ENCODE assay signal across 28 mouse cellular contexts in genomic region chr2:77871146-77871545, GRCm38 (mm10). TPM values are rescaled to one million over a fixed set of nuclear protein-coding genes. Genes with fewer than 3 reads are reported as not detected.
"Had no signal": no experiment of that assay in that cellular context is flagged by ENCODE, and none has a peak within 500 bp of the region (broad histone marks: within the 10 kb centered on the region; RNA-seq: fewer than 3 reads in every experiment).

No protein-coding gene starts in this region.

- H3K4me2 ChIP-seq: heart, embryonic 11.5 days; heart, embryonic 13.5 days; heart, embryonic 15.5 days; hindbrain, embryonic 13.5 days; hindbrain, embryonic 15.5 days; kidney, embryonic 15.5 days; limb, embryonic 13.5 days; limb, embryonic 15.5 days; liver, embryonic 12.5 days had no signal

- DNase-seq: gastrocnemius, postnatal 14 days; gastrocnemius, postnatal 36 days; heart, adult 11 months; heart, adult 2 months; heart, postnatal 14 days; heart, postnatal 36 days; kidney, adult 11 months; kidney, adult 2 months; kidney, adult 9 months; kidney, postnatal 14 days; kidney, postnatal 36 days; layer of hippocampus, adult 9-11 months; layer of hippocampus, postnatal 36 days; left cerebral cortex, postnatal 4 days had no signal

- H3K27ac ChIP-seq: heart, adult 2 months; heart, embryonic 13.5 days; heart, embryonic 15.5 days; hindbrain, embryonic 13.5 days; hindbrain, embryonic 15.5 days; hindbrain, postnatal 0 days; kidney, embryonic 15.5 days; kidney, postnatal 0 days; limb, embryonic 13.5 days; limb, embryonic 15.5 days; liver, embryonic 12.5 days; liver, embryonic 14.5 days had no signal

- H3K36me3 ChIP-seq: heart, embryonic 13.5 days; heart, embryonic 15.5 days; hindbrain, embryonic 13.5 days; hindbrain, embryonic 15.5 days; kidney, embryonic 15.5 days; limb, embryonic 13.5 days; limb, embryonic 15.5 days; liver, embryonic 12.5 days had no signal

- ATAC-seq: hindbrain, postnatal 0 days; intestine, embryonic 16.5 days; liver, embryonic 12.5 days had no signal

- H3K27me3 ChIP-seq: heart, embryonic 13.5 days; heart, embryonic 15.5 days; hindbrain, embryonic 13.5 days; hindbrain, embryonic 15.5 days; kidney, embryonic 15.5 days; limb, embryonic 13.5 days; limb, embryonic 15.5 days; liver, embryonic 12.5 days had no signal

- H3K4me3 ChIP-seq: heart, adult 2 months; heart, embryonic 13.5 days; heart, embryonic 15.5 days; hindbrain, embryonic 13.5 days; hindbrain, embryonic 15.5 days; kidney, embryonic 15.5 days; limb, embryonic 13.5 days; limb, embryonic 15.5 days; liver, embryonic 12.5 days had no signal

- H3K9ac ChIP-seq: heart, embryonic 13.5 days; heart, embryonic 15.5 days; hindbrain, embryonic 13.5 days; hindbrain, embryonic 15.5 days; kidney, embryonic 15.5 days; limb, embryonic 13.5 days; limb, embryonic 15.5 days; liver, embryonic 12.5 days; liver, embryonic 14.5 days had no signal

- H3K9me3 ChIP-seq: heart, embryonic 13.5 days; heart, embryonic 15.5 days; hindbrain, embryonic 13.5 days; hindbrain, embryonic 15.5 days; kidney, embryonic 15.5 days; limb, embryonic 13.5 days; limb, embryonic 15.5 days; liver, embryonic 12.5 days had no signal

- H3K4me1 ChIP-seq: heart, embryonic 13.5 days; heart, embryonic 15.5 days; hindbrain, embryonic 13.5 days; hindbrain, embryonic 15.5 days; kidney, embryonic 15.5 days; limb, embryonic 13.5 days; limb, embryonic 15.5 days; liver, embryonic 12.5 days had no signal

RNA-seq across cellular contexts. Expression of gene Zfp385b, which starts 51.7 kb away (rescaled TPM):
- total RNA-seq: hematopoietic stem cell, adult 5-6 weeks had no signal
